Mouse (Mus musculus): ENCODE measurements around the gene Hist1h2ac. TPM values are rescaled to one million over a fixed set of nuclear protein-coding genes. Genes with fewer than 3 reads are reported as not detected.
"Not testable (repeated sequence)": the region's sequence is repeated elsewhere in the genome, so short reads cannot be mapped to it uniquely, and the experiment has no call there.

The Hist1h2ac gene
- polyA plus RNA-seq, 1 experiment from 2014 or later, result 0.98 TPM

GRCm38 (mm10) chr13:23697491-23698299, 13.9 kb upstream of the Hist1h2ac start:
- H3K27me3 ChIP-seq (ENCODE audit: low read depth, poor library complexity, severe bottlenecking), result no peaks in the 10 kb centered on the region
- under 1% methylated on average over 21 of the region's 32 CpGs for whole genome bisulfite sequencing
- no peaks in the 10 kb centered on the region for H3K9me3 ChIP-seq (replicated peaks)
- H3K4me3 ChIP-seq, result peak overlapping the region; percentile 56
- peak; percentile 74 for DNase-seq (ENCODE audit: low spot score)
- peaks cover 25% of the 10 kb centered on the region for H3K4me1 ChIP-seq
- no peaks in the 10 kb centered on the region for H3K36me3 ChIP-seq
- peak overlapping the region; percentile 88 for H3K27ac ChIP-seq

- Histone ChIP-seq H3K4me3 (no peak overlapping the region; the same call in 1 of the 2 replicates), H3K27me3 (ENCODE audit: low read depth, poor library complexity, severe bottlenecking) (no peaks in the 10 kb centered on the region), H3K4me1 (peaks cover 22% of the 10 kb centered on the region), H3K27ac (peak overlapping the region; percentile 75), H3K36me3 (no peaks in the 10 kb centered on the region), H3K9me3 (replicated peaks) (no peaks in the 10 kb centered on the region)
- DNase-seq (ENCODE audit: low spot score), result no peak
- WGBS, result 51% methylated on average over 15 of the region's 15 CpGs
These were observed 12.3 kb upstream of the Hist1h2ac start for GRCm38 (mm10) chr13:23696061-23696474.

- DNase-seq (ENCODE audit: low spot score), result no peak
- Histone ChIP-seq H3K4me1 (peaks cover 18% of the 10 kb centered on the region), H3K27ac (peak within 1 kb of the TSS; percentile 75), H3K36me3 (no peaks in the 10 kb centered on the region), H3K4me3 (no peak within 1 kb of the TSS; the same call in 1 of the 2 replicates), H3K27me3 (ENCODE audit: low read depth, poor library complexity, severe bottlenecking) (no peaks in the 10 kb centered on the region), H3K9me3 (replicated peaks) (no peaks in the 10 kb centered on the region)
- WGBS, result 39% methylated on average over 13 of the region's 13 CpGs
These were observed 11.8 kb upstream of the Hist1h2ac start, which contains the start of gene Hist1h1t for GRCm38 (mm10) chr13:23695514-23695913. TSS of gene Hist1h1t (plus strand) at chr13:23695814.

GRCm38 (mm10) chr13:23694956-23695355, 11.2 kb upstream of the Hist1h2ac start:
- no peak for DNase-seq (ENCODE audit: low spot score)
- 92% methylated on average over 9 of the region's 9 CpGs for WGBS
- H3K36me3 ChIP-seq, result no peaks in the 10 kb centered on the region

GRCm38 (mm10) chr13:23693856-23694440, 10.2 kb upstream of the Hist1h2ac start:
- no peaks in the 10 kb centered on the region for H3K9me3 ChIP-seq (replicated peaks)
- H3K36me3 ChIP-seq, result no peaks in the 10 kb centered on the region
- H3K27me3 ChIP-seq (ENCODE audit: low read depth, poor library complexity, severe bottlenecking), result no peaks in the 10 kb centered on the region
- no peak for DNase-seq (ENCODE audit: low spot score)
- peaks cover 14% of the 10 kb centered on the region for H3K4me1 ChIP-seq
- no peak overlapping the region for H3K4me3 ChIP-seq
- H3K27ac ChIP-seq, result no peak overlapping the region
- WGBS, result 82% methylated on average over 6 of the region's 6 CpGs

More at GRCm38 (mm10) chr13:23694956-23695355, 11.2 kb upstream of the Hist1h2ac start:
- H3K27me3 ChIP-seq (ENCODE audit: low read depth, poor library complexity, severe bottlenecking), result no peaks in the 10 kb centered on the region
- no peak overlapping the region for H3K4me3 ChIP-seq
- no peaks in the 10 kb centered on the region for H3K9me3 ChIP-seq (replicated peaks)
- peaks cover 18% of the 10 kb centered on the region for H3K4me1 ChIP-seq
- peak overlapping the region; percentile 36; the same call in 1 of the 2 replicates for H3K27ac ChIP-seq

- no peak overlapping the region for H3K4me3 ChIP-seq
- peaks cover 14% of the 10 kb centered on the region for H3K4me1 ChIP-seq
- H3K9me3 ChIP-seq (replicated peaks), result no peaks in the 10 kb centered on the region
- no peak for DNase-seq (ENCODE audit: low spot score)
- H3K27me3 ChIP-seq (ENCODE audit: low read depth, poor library complexity, severe bottlenecking), result no peaks in the 10 kb centered on the region
- WGBS, result 75% methylated on average over 2 of the region's 2 CpGs
- H3K36me3 ChIP-seq, result no peaks in the 10 kb centered on the region
- no peak overlapping the region for H3K27ac ChIP-seq
These were observed 5.7 kb upstream of the Hist1h2ac start for GRCm38 (mm10) chr13:23689459-23689858.

- no peak overlapping the region for H3K4me3 ChIP-seq
- peaks cover 14% of the 10 kb centered on the region for H3K4me1 ChIP-seq
- H3K27me3 ChIP-seq (ENCODE audit: low read depth, poor library complexity, severe bottlenecking), result no peaks in the 10 kb centered on the region
- WGBS, result 96% methylated on average over 2 of the region's 2 CpGs
- H3K36me3 ChIP-seq, result no peaks in the 10 kb centered on the region
- H3K9me3 ChIP-seq (replicated peaks), result no peaks in the 10 kb centered on the region
- no peak overlapping the region for H3K27ac ChIP-seq
- DNase-seq (ENCODE audit: low spot score), result peak; percentile 18
These were observed 5.2 kb upstream of the Hist1h2ac start for GRCm38 (mm10) chr13:23688956-23689355.

GRCm38 (mm10) chr13:23687907-23688306, 4.2 kb upstream of the Hist1h2ac start:
- no peaks in the 10 kb centered on the region for H3K36me3 ChIP-seq
- no peaks in the 10 kb centered on the region for H3K27me3 ChIP-seq (ENCODE audit: low read depth, poor library complexity, severe bottlenecking)
- WGBS, result 93% methylated on average over 7 of the region's 7 CpGs
- DNase-seq (ENCODE audit: low spot score), result no peak
- peaks cover 15% of the 10 kb centered on the region for H3K4me1 ChIP-seq
- no peaks in the 10 kb centered on the region for H3K9me3 ChIP-seq (replicated peaks)
- peak overlapping the region; percentile 4; the same call in 1 of the 2 replicates for H3K27ac ChIP-seq
- no peak overlapping the region for H3K4me3 ChIP-seq

- 93% methylated on average over 4 of the region's 4 CpGs for WGBS
- no peak for DNase-seq (ENCODE audit: low spot score)
- Histone ChIP-seq H3K27me3 (ENCODE audit: low read depth, poor library complexity, severe bottlenecking) (no peaks in the 10 kb centered on the region), H3K9me3 (replicated peaks) (no peaks in the 10 kb centered on the region), H3K36me3 (no peaks in the 10 kb centered on the region), H3K4me3 (no peak overlapping the region), H3K27ac (no peak overlapping the region), H3K4me1 (peaks cover 20% of the 10 kb centered on the region)
These were observed 3.4 kb upstream of the Hist1h2ac start for GRCm38 (mm10) chr13:23687181-23687580.

GRCm38 (mm10) chr13:23685966-23686365, 2.2 kb upstream of the Hist1h2ac start:
- Histone ChIP-seq H3K27me3 (ENCODE audit: low read depth, poor library complexity, severe bottlenecking) (no peaks in the 10 kb centered on the region), H3K4me3 (peak overlapping the region; percentile 52), H3K27ac (peak overlapping the region; percentile 91), H3K9me3 (replicated peaks) (no peaks in the 10 kb centered on the region), H3K4me1 (peaks cover 20% of the 10 kb centered on the region), H3K36me3 (no peaks in the 10 kb centered on the region)
- DNase-seq (ENCODE audit: low spot score), result no peak
- WGBS, result 74% methylated on average over 4 of the region's 4 CpGs

GRCm38 (mm10) chr13:23685121-23685861, 1.5 kb upstream of the Hist1h2ac start:
- WGBS, result 23% methylated on average over 15 of the region's 15 CpGs
- Histone ChIP-seq H3K4me1 (peaks cover 20% of the 10 kb centered on the region), H3K27ac (peak overlapping the region; percentile 91), H3K36me3 (no peaks in the 10 kb centered on the region), H3K27me3 (ENCODE audit: low read depth, poor library complexity, severe bottlenecking) (no peaks in the 10 kb centered on the region), H3K9me3 (replicated peaks) (no peaks in the 10 kb centered on the region), H3K4me3 (peak overlapping the region; percentile 52)
- peak; percentile 49 for DNase-seq (ENCODE audit: low spot score)

GRCm38 (mm10) chr13:23684295-23684945, 672 bp upstream of the Hist1h2ac start:
- not testable (repeated sequence) for H3K27me3 ChIP-seq (ENCODE audit: low read depth, poor library complexity, severe bottlenecking)

More at GRCm38 (mm10) chr13:23684295-23684945, 672 bp upstream of the Hist1h2ac start:
- Histone ChIP-seq H3K27ac (peak overlapping the region; percentile 91), H3K4me3 (peak overlapping the region; percentile 52), H3K4me1 (peaks cover 20% of the 10 kb centered on the region)
- not testable (repeated sequence) for H3K36me3 ChIP-seq; H3K9me3 ChIP-seq (replicated peaks)
- under 1% methylated on average over 22 of the region's 37 CpGs for WGBS
- DNase-seq (ENCODE audit: low spot score), result peak; percentile 59

Measured in limb, embryonic 10.5 days (tissue).